Mouse (Mus musculus): ENCODE measurements around the gene Cd81.

Gene Cd81

DNA sequence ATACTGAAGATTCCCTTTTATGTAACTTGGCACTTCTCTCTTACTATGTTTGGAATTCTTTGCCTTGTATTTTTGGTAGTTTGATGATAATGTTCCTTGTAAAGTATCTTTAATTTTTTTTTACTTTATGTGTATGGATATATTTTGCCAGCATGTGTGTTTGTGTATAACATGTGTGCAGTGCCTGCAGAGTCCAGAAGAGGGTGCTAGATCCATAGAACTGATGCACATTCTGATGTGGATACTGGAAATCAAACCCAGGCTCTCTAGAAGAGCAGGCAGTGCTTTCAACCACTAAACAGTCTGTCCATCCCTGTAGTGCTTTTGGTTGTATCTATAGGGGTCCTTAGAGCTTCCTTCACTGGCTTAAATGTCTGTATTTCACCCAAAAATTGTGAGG is 62.2 kb downstream of the Cd81 start:
- DNase-seq = no peak

DNA sequence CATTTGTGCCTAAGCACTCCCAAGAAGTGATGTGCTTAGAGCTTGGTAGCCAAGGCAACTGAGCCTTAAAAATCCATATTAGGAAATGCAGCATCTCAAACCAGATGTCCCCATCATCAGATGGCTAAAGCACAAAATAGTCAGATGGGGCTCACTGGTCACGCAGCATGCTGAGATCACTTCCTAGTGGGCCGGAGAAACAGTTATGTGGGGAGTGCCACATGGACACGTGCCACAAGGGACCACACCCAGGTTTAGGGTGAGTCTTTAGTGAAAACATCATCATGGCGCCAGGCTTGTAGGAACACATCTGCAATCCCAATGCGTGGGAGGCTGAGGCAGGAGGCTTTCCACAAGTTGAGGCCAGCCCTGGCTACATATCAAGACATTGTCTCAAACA is 64.0 kb downstream of the Cd81 start:
- no peak for DNase-seq
